Mouse (Mus musculus) kidney, adult 2 months (tissue): ENCODE data around the gene Mitf.

Experiments
- CTCF ChIP-seq: fragments of 200-500 bp; conservative IDR thresholded peaks from 2 replicates; pipeline ENCODE4 v1.5.1; 2011; ENCODE audit warnings: low read depth, mild to moderate bottlenecking, control low read depth, low read length, moderate library complexity, mixed read lengths; ENCODE audit not compliant: insufficient read depth, insufficient read length
- POLR2A ChIP-seq: fragments of 200-500 bp; IDR thresholded peaks from one replicate; pipeline ENCODE4 v1.6.1; 2011; ENCODE audit warnings: low read depth, low read length, control low read depth

DNA sequence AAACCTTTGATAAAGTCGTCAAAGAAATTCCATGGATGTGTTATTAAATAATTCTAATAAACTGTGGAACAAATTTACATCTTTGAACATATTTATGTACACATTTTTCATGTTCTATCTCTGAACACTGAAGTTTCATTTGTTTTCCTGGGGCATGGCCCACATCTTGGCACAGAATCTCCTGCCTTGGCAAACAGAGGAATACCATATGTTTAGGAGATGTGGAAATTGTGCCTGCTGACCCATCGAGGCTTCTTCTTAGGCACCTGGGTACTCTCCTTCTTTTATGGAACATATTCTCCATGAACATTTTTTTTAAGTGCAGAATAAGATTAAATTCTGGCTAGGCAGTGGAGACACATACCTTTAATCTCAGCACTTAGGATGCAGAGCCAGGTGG lies 6.2 kb upstream of the Mitf start:
- TF ChIP-seq POLR2A, result no peak
- TF ChIP-seq CTCF, result no peak
